Mouse (Mus musculus): ENCODE results near the gene Gm39115. TPM values are rescaled to one million over a fixed set of nuclear protein-coding genes. Genes with fewer than 3 reads are reported as not detected.

Gm39115 gene
- polyA plus RNA-seq, 1 experiment, result not detected

DNA sequence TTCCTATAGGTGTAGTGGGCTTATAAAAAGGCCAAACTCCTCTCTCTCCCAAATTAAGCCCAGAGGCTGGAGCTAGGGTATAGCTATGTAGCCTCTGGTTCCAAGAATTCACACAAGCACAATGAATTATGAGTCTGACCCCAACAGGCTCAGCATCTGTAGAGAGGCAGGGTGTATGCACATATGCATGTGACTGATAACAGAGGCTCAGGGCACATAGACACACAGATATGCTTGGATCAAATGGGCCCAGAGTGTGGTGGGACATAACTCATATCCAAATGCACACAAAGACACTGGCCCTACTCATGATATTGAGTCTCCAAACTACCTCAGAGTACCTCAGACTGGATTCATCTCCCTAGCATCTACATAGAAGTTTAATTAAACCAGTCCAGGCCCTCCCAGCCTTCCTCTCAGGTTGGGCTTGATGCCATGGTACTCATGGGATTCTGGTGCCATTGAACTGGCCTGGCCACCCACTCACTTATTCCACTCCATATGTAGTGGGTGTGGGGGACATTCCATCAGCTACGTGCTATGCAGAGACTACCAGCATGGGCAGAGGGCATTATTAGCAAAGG is 48.7 kb downstream of the Gm39115 start:
- no peak overlapping the region for H3K27ac ChIP-seq (ENCODE audit: insufficient read depth, low read length)
- no peak for TF ChIP-seq CTCF (IDR thresholded peaks at IDR 0.05; ENCODE audit: borderline replicate concordance, insufficient read depth, low read length)
- no peak for TF ChIP-seq POLR2A (IDR thresholded peaks at IDR 0.05; ENCODE audit: low read depth, low read length)
- H3K4me1 ChIP-seq (ENCODE audit: control insufficient read depth, insufficient read depth, low read length), result peaks cover 30% of the 10 kb centered on the region
- H3K4me3 ChIP-seq (ENCODE audit: insufficient read depth, low read length), result no peak overlapping the region

DNA sequence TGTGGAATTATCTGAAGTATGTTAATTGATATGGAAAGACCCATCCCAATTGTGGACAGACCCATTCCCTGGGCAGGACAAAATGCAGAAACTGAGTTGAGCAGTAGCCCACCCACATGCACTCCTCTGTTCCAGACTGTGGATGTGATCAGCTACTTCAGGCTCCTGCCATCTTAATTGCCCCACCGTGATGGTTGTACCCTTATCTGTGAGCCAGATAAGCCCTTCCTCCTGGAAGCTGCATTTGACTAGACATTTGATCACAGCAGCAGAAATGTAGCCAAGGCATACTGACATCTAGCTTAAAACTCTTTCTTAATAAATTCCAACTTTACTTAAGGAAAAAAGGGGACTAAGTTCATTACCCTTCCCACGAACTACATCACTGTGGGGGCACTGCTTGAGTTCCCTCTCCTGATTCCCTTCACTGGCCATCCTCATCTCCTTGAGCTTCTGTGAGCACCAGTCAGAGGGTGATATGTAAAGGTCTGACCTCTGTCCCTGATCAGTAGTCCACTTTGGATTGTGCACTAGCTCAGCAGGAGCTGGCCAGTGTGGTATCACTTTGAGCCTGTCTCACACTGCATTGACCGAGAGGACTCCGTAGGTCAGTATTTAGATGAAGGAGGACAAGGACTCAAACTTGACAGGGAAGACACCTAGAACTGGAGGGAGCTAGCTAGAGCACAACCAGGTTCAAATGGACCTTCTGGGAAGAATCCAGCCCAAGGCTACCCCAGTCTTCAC is 49.5 kb downstream of the Gm39115 start:
- peaks cover 30% of the 10 kb centered on the region for H3K4me1 ChIP-seq (ENCODE audit: control insufficient read depth, insufficient read depth, low read length)
- H3K4me3 ChIP-seq (ENCODE audit: insufficient read depth, low read length), result no peak overlapping the region
- no peak for TF ChIP-seq CTCF (IDR thresholded peaks at IDR 0.05; ENCODE audit: borderline replicate concordance, insufficient read depth, low read length)
- no peak for TF ChIP-seq POLR2A (IDR thresholded peaks at IDR 0.05; ENCODE audit: low read depth, low read length)
- no peak overlapping the region for H3K27ac ChIP-seq (ENCODE audit: insufficient read depth, low read length)

Other genes with a start within 250 kb of the Gm39115 start
- gene Tollip, start 217.5 kb downstream of the Gm39115 start, polyA plus RNA-seq (2011; ENCODE audit: insufficient read length, low read depth, missing spikeins), result 40.3 and 43.8 TPM in 2 replicates
- gene Brsk2, start 186.3 kb downstream of the Gm39115 start, polyA plus RNA-seq (2011; ENCODE audit: insufficient read length, low read depth, missing spikeins), result not detected in 2 replicates
- gene Mob2, start 75.0 kb downstream of the Gm39115 start, polyA plus RNA-seq (2011; ENCODE audit: insufficient read length, low read depth, missing spikeins), result 15.2 and 15.9 TPM in 2 replicates
- gene Dusp8, start 40.2 kb downstream of the Gm39115 start, polyA plus RNA-seq (2011; ENCODE audit: insufficient read length, low read depth, missing spikeins), result 5.1 and 5.4 TPM in 2 replicates
- not detected in 2 replicates for gene Gm45618, start 15.3 kb downstream of the Gm39115 start, polyA plus RNA-seq (2011; ENCODE audit: insufficient read length, low read depth, missing spikeins)
- not detected in 2 replicates for gene Gm45337, start 8.6 kb upstream of the Gm39115 start, polyA plus RNA-seq (2011; ENCODE audit: insufficient read length, low read depth, missing spikeins)
- not detected in 2 replicates for gene Gm29735, start 21.1 kb upstream of the Gm39115 start, polyA plus RNA-seq (2011; ENCODE audit: insufficient read length, low read depth, missing spikeins)
- not detected in 2 replicates for gene Gm4553, start 29.7 kb upstream of the Gm39115 start, polyA plus RNA-seq (2011; ENCODE audit: insufficient read length, low read depth, missing spikeins)
- not detected in 2 replicates for gene Krtap5-2, start 40.0 kb upstream of the Gm39115 start, polyA plus RNA-seq (2011; ENCODE audit: insufficient read length, low read depth, missing spikeins)
- not detected in 2 replicates for gene Gm10153, start 54.4 kb upstream of the Gm39115 start, polyA plus RNA-seq (2011; ENCODE audit: insufficient read length, low read depth, missing spikeins)
- gene Krtap5-3, start 65.3 kb upstream of the Gm39115 start, polyA plus RNA-seq (2011; ENCODE audit: insufficient read length, low read depth, missing spikeins), result not detected in 2 replicates
- not detected in 2 replicates for gene Gm7579, start 75.8 kb upstream of the Gm39115 start, polyA plus RNA-seq (2011; ENCODE audit: insufficient read length, low read depth, missing spikeins)
- gene Krtap5-5, start 93.9 kb upstream of the Gm39115 start, polyA plus RNA-seq (2011; ENCODE audit: insufficient read length, low read depth, missing spikeins), result not detected in 2 replicates
- not detected in 2 replicates for gene Gm40460, start 105.0 kb upstream of the Gm39115 start, polyA plus RNA-seq (2011; ENCODE audit: insufficient read length, low read depth, missing spikeins)
- gene Gm2431, start 122.3 kb upstream of the Gm39115 start, polyA plus RNA-seq (2011; ENCODE audit: insufficient read length, low read depth, missing spikeins), result not detected in 2 replicates
- gene Gm4559, start 138.3 kb upstream of the Gm39115 start, polyA plus RNA-seq (2011; ENCODE audit: insufficient read length, low read depth, missing spikeins), result not detected in 2 replicates
- not detected in 2 replicates for gene Krtap5-1, start 161.1 kb upstream of the Gm39115 start, polyA plus RNA-seq (2011; ENCODE audit: insufficient read length, low read depth, missing spikeins)
- not detected in 2 replicates for gene Krtap5-4, start 167.5 kb upstream of the Gm39115 start, polyA plus RNA-seq (2011; ENCODE audit: insufficient read length, low read depth, missing spikeins)
- gene Ifitm10, start 237.7 kb upstream of the Gm39115 start, polyA plus RNA-seq (2011; ENCODE audit: insufficient read length, low read depth, missing spikeins), result 6.0 and 6.5 TPM in 2 replicates
- not detected in 2 replicates for gene Gm49369, start 246.6 kb upstream of the Gm39115 start, polyA plus RNA-seq (2011; ENCODE audit: insufficient read length, low read depth, missing spikeins)